Mouse (Mus musculus): ENCODE data around the gene Sh3bp2. TPM values are rescaled to one million over a fixed set of nuclear protein-coding genes. Genes with fewer than 3 reads are reported as not detected.
"Not testable (repeated sequence)": the region's sequence is repeated elsewhere in the genome, so short reads cannot be mapped to it uniquely, and the experiment has no call there.

Sh3bp2 gene
- polyA plus RNA-seq, 1 experiment = 132 TPM

DNA sequence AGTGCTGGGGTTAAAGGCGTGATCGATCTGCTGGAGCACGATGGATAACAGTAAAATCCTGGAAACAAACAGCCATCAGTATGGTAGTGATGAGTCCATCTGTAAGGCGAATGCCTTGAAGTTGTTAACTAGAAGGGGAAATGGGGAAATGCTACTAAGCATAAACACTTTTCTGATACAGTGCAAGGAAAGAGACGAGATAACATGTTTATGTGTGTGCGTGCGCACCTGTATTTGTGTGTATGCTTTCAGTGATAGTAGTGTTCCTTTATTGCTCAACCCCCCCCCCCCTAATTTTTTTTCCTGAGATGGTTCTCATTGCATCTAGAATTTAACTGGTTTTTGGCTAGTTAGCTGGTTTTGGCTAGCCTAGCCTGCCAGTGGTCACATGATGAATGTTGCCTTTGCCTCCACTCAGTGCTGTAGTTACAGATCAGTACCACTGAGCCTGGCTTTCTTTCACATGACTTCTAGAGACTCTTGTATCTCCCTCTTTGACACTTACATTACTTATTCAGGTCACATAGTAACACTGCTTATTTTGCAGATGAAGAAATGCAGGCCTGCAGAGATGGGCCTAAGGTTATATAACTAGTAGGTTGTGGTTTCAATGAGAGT lies 52.5 kb downstream of the Sh3bp2 start:
- H3K4me3 ChIP-seq (ENCODE audit: insufficient read depth, low read length) = no peak overlapping the region
- H3K27ac ChIP-seq (ENCODE audit: insufficient read depth, low read depth, low read length) = no peak overlapping the region
- H3K4me1 ChIP-seq (ENCODE audit: control insufficient read depth, insufficient read depth, low read length) = peaks cover 25% of the 10 kb centered on the region
- no peak for TF ChIP-seq CTCF (IDR thresholded peaks at IDR 0.05; ENCODE audit: low read depth, low read length)
- no peak for TF ChIP-seq POLR2A (IDR thresholded peaks at IDR 0.05; ENCODE audit: borderline replicate concordance, low read depth, low read length)

DNA sequence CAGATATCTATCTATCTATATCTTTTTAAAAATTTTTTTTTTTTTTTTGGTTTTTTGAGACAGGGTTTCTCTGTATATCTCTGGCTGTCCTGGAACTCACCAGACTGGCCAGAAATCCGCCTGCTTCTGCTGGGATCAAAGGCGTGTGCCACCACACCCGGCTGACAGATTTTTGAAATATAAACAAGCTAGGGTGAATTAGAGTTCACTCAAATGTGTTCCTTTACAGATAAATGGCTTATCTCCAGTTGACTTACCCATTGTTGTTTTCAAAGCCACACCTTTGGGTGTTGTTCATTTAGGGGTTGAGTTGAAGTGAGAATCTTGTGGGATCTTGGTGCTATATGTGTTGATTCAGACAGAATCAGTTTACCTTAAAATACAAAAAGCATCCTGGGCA lies 53.7 kb downstream of the Sh3bp2 start:
- TF ChIP-seq CTCF (IDR thresholded peaks at IDR 0.05; ENCODE audit: low read depth, low read length) (no peak), POLR2A (IDR thresholded peaks at IDR 0.05; ENCODE audit: borderline replicate concordance, low read depth, low read length) (no peak)
- no peak overlapping the region for H3K4me3 ChIP-seq (ENCODE audit: insufficient read depth, low read length)
- peaks cover 33% of the 10 kb centered on the region for H3K4me1 ChIP-seq (ENCODE audit: control insufficient read depth, insufficient read depth, low read length)
- no peak overlapping the region for H3K27ac ChIP-seq (ENCODE audit: insufficient read depth, low read depth, low read length)

DNA sequence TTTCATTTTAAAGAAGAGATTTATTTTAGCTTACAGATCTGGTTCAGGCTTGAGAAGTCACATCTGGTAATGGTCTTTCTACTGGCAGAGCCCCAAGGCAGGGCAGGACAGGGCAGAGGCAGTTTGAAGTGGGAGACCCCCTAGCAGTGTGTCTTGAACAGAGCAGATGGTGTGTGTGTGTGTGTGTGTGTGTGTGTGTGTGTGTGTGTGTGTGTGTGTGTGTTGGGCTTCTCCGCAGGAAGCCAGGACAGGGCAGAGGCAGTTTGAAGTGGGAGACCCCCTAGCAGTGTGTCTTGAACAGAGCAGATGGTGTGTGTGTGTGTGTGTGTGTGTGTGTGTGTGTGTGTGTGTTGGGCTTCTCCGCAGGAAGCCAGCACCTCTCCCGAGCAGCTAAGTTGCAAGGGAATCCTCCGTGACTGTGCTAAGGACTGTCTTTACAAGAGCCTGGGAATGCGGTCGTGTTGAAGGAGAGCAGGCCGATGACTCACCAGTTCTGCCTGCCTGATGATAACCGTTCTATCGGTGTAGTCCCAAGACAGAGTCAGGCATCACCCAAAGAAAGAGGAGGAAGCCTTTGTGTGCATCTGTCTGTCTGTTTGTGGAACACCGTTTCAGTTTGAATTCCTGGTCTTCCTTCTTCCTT lies 56.2 kb downstream of the Sh3bp2 start:
- not testable (repeated sequence) for H3K27ac ChIP-seq (ENCODE audit: insufficient read depth, low read depth, low read length); H3K4me3 ChIP-seq (ENCODE audit: insufficient read depth, low read length)
- H3K4me1 ChIP-seq (ENCODE audit: control insufficient read depth, insufficient read depth, low read length) = peaks cover 25% of the 10 kb centered on the region

DNA sequence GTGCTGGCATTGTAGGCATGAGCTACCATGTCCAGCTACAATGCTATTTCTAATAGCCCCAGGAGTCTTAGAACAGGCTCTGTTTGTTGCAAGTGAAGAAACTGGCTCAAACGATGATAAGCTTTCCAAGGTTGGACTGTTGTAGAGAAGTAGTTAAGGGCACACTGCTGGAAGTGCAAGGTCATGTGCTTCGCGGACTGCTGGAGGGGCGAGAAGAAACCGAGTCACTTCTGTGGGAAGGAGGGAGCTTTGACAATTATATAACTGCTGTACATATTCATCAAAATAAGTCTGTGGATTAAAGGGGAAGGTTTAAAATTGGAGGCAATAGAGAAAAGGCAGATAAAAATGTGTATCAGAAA lies 56.7 kb downstream of the Sh3bp2 start:
- Histone ChIP-seq H3K4me3 (ENCODE audit: insufficient read depth, low read length) (no peak overlapping the region), H3K27ac (ENCODE audit: insufficient read depth, low read depth, low read length) (no peak overlapping the region), H3K4me1 (ENCODE audit: control insufficient read depth, insufficient read depth, low read length) (peaks cover 25% of the 10 kb centered on the region)
- TF ChIP-seq POLR2A (IDR thresholded peaks at IDR 0.05; ENCODE audit: borderline replicate concordance, low read depth, low read length) (no peak), CTCF (IDR thresholded peaks at IDR 0.05; ENCODE audit: low read depth, low read length) (no peak)

DNA sequence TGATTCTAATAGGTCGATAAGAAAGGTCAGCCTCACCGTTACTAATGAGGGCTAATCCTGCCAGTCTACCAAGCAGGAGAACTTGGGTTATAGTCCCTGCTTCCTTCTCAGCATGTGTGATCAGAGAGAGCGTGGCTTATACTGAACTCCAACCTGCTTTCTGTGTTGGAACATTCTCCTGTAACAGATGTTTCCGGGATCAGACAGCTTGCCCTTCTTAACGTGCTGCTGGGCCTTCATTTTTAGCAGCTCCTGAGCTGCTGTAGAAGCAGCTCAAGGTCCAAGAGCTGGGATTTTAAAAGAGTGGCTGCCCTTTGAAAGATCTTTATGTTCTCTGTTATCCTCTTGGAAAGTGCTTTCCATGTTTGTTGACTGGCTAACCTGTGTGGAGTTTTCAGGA lies 59.6 kb downstream of the Sh3bp2 start:
- peaks cover 22% of the 10 kb centered on the region for H3K4me1 ChIP-seq (ENCODE audit: control insufficient read depth, insufficient read depth, low read length)
- TF ChIP-seq CTCF (IDR thresholded peaks at IDR 0.05; ENCODE audit: low read depth, low read length) (no peak), POLR2A (IDR thresholded peaks at IDR 0.05; ENCODE audit: borderline replicate concordance, low read depth, low read length) (no peak)
- H3K27ac ChIP-seq (ENCODE audit: insufficient read depth, low read depth, low read length) = no peak overlapping the region
- no peak overlapping the region for H3K4me3 ChIP-seq (ENCODE audit: insufficient read depth, low read length)

DNA sequence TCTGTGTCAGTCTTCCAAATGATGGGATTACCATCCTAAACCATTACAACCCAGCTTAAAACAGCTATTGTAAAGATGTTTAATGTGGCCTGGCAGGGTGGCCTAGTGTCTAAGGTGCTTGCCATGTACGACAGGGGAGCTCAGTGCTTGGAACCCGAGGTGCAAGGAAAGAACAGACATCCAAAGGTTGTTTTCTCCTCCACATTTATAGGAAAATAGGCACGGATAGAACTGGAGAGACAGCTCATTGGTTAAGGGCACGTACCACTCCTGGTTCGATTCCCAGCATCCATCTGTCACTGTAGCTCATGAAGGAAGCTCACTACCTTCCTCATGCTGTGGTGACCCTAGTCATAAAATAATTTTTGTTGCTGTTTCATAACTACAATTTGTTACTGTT lies 62.2 kb downstream of the Sh3bp2 start:
- Histone ChIP-seq H3K27ac (ENCODE audit: insufficient read depth, low read depth, low read length) (no peak overlapping the region), H3K4me1 (ENCODE audit: control insufficient read depth, insufficient read depth, low read length) (peaks cover 20% of the 10 kb centered on the region), H3K4me3 (ENCODE audit: insufficient read depth, low read length) (no peak overlapping the region)
- TF ChIP-seq POLR2A (IDR thresholded peaks at IDR 0.05; ENCODE audit: borderline replicate concordance, low read depth, low read length) (no peak), CTCF (IDR thresholded peaks at IDR 0.05; ENCODE audit: low read depth, low read length) (no peak)

DNA sequence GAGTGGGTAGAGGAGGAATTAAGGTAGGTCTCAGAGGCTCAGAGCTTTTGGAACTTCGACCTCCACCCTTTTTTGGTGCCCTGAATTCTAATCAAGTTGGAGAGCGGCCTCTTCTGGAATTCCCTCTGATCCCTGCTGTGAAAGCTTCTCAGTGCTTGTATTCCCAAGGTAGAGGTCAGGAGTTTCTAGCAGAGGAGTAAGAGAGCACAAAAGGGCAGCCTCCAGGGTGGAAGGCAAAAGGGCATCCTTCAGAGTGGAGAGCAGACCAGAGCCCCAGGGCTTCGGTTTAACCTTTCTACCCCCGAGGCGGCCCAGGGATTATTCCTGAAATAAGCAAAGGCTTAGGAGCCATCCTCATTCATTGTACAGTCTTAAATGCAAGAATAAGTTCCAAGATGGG lies 64.4 kb downstream of the Sh3bp2 start:
- Histone ChIP-seq H3K4me1 (ENCODE audit: control insufficient read depth, insufficient read depth, low read length) (peaks cover 12% of the 10 kb centered on the region), H3K4me3 (ENCODE audit: insufficient read depth, low read length) (no peak overlapping the region), H3K27ac (ENCODE audit: insufficient read depth, low read depth, low read length) (no peak overlapping the region)
- no peak for TF ChIP-seq POLR2A (IDR thresholded peaks at IDR 0.05; ENCODE audit: borderline replicate concordance, low read depth, low read length)

DNA sequence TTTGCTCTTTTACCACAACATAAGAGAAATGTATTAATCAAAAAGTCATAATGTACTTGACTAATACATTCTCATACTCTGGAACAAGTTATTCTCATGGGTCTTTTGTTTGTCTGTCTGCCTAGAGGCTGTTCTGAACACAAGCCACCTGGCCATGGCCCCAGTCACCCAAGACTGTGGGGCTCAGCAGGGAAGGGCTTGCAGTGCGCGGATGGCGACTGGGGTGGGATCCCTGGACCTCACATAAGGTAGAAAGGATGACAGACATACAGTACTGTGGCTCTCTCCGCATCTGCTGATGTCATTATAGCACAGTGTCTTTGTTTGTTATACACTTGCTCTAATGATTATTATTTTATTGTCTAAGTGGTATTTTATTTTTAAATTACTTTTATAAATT lies 65.1 kb downstream of the Sh3bp2 start:
- H3K27ac ChIP-seq (ENCODE audit: insufficient read depth, low read depth, low read length) = no peak overlapping the region
- TF ChIP-seq POLR2A (IDR thresholded peaks at IDR 0.05; ENCODE audit: borderline replicate concordance, low read depth, low read length) (no peak), CTCF (IDR thresholded peaks at IDR 0.05; ENCODE audit: low read depth, low read length) (no peak)
- no peak overlapping the region for H3K4me3 ChIP-seq (ENCODE audit: insufficient read depth, low read length)
- peaks cover 12% of the 10 kb centered on the region for H3K4me1 ChIP-seq (ENCODE audit: control insufficient read depth, insufficient read depth, low read length)

DNA sequence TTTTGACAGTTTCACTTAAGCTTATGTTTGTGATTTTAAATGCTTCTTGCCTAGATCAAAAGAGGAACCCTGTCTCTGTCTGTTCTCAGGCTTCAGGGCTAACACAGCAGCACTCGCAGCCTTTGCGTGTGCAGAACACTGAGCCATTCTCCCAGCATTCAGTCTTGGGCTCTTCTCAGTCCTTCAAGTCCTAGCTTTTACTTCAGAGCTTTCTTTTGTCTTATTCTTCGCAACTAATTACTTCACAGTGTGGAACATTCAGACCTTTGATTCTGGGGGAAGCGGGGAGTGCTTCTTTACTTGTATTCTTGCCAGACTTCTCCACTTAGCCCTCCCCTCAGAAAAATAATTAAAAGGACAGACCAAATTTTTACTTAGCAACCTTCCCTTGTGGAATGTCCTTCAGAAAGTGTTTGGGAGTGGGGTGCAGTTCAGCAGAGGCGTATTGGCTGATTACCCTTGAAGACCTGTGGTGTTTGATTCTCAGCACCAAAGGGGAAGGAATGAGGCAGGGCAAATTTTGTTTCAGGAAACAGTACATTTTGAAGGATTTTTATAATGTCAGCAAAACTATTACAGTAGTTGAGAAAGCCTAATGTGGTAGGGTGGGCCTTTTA lies 65.9 kb downstream of the Sh3bp2 start:
- peaks cover 12% of the 10 kb centered on the region for H3K4me1 ChIP-seq (ENCODE audit: control insufficient read depth, insufficient read depth, low read length)
- peak overlapping the region; percentile 18; the same call in 1 of the 2 replicates for H3K27ac ChIP-seq (ENCODE audit: insufficient read depth, low read depth, low read length)
- H3K4me3 ChIP-seq (ENCODE audit: insufficient read depth, low read length) = no peak overlapping the region
- TF ChIP-seq CTCF (IDR thresholded peaks at IDR 0.05; ENCODE audit: low read depth, low read length) (no peak), POLR2A (IDR thresholded peaks at IDR 0.05; ENCODE audit: borderline replicate concordance, low read depth, low read length) (no peak)

DNA sequence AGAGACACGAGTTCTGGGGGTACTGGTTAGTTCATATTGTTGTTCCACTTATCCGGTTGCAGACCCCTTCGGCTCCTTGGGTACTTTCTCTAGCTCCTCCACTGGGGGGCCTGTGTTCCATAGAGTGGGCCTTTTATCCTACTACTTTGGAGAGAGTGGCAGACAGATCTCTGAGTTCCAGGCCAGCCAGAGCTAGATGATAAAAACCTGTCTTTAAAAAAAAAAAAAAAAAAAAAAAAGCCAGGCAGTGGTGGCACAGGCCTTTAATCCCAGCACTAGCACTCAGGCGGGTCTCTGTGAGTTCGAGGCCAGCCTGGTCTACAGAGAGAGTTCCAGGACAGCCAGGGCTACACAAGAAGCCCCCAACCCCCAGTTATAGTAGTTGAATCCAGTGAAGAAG lies 66.6 kb downstream of the Sh3bp2 start:
- H3K4me3 ChIP-seq (ENCODE audit: insufficient read depth, low read length); H3K27ac ChIP-seq (ENCODE audit: insufficient read depth, low read depth, low read length): not testable (repeated sequence)
- H3K4me1 ChIP-seq (ENCODE audit: control insufficient read depth, insufficient read depth, low read length) = peaks cover 12% of the 10 kb centered on the region
